Mouse (Mus musculus) fibroblast of lung, adult 2 months (primary cell): ENCODE measurements around the gene Olfr95.
"Not testable (repeated sequence)": the region's sequence is repeated elsewhere in the genome, so short reads cannot be mapped to it uniquely, and the experiment has no call there.

Experiments used
- DNase-seq: peaks from one replicate; pipeline ENCODE4 v3.0.0-alpha.2; 2011; ENCODE audit warnings: low read depth

The Olfr95 gene

GRCm38 (mm10) chr17:37213018-37213417, at the start of gene Olfr95:
Gene Olfr95 (minus strand): TSS chr17:37213118.
- no peak for DNase-seq

- no peak for DNase-seq
Measured at GRCm38 (mm10) chr17:37250544-37250943, 37.6 kb upstream of the Olfr95 start.

- no peak for DNase-seq
Measured at GRCm38 (mm10) chr17:37249460-37249859, 36.5 kb upstream of the Olfr95 start.

GRCm38 (mm10) chr17:37246715-37247114, 33.8 kb upstream of the Olfr95 start:
- DNase-seq = peak; percentile 27

DNA sequence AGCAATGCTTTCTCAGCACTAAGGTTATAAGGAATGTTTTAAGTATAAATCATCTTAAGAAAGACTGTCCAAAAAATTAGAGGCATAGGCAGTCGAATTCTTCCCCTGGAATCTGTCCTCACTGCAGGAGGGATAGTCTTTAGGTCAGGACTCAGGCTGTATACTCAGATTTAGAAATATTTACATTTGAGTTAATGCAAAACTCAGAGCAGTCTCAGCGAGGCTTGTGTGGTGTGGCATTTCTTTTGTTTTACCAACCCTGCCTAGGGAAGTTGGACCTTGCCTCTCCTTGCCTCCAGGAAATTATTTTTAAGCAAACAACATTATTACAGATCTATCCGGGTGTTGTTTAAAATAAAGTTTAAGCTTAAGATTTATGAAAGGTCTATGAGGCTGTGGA, 29.3 kb upstream of the Olfr95 start:
- DNase-seq = no peak

DNA sequence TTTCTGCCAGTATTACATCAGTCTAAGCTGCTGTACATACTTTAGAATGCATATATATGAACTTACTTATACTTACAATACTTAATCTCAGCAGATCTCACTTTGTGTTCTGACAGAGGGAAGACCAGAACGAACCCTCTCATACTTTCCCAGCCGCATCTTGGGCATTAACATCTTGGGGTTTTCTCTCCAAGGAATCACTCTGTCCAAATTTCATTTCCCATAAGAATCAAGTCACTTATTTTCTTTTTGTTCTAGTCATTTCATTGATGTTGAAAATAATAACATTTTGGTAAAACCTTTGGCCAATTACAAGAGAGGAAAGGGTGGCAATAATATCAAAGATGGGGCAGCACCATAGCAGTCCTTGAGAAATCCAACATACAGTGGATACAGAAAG, 24.3 kb upstream of the Olfr95 start, which contains the start of gene Olfr97:
TSS of gene Olfr97 (minus strand) at position 101 of the 400 bp plus-strand sequence.
- DNase-seq = not testable (repeated sequence)

GRCm38 (mm10) chr17:37221879-37222278, 9.0 kb upstream of the Olfr95 start:
- no peak for DNase-seq

- no peak for DNase-seq
Measured at GRCm38 (mm10) chr17:37219846-37220245, 6.9 kb upstream of the Olfr95 start, which contains the start of gene Olfr96. Gene Olfr96 (plus strand): TSS chr17:37220146.

DNA sequence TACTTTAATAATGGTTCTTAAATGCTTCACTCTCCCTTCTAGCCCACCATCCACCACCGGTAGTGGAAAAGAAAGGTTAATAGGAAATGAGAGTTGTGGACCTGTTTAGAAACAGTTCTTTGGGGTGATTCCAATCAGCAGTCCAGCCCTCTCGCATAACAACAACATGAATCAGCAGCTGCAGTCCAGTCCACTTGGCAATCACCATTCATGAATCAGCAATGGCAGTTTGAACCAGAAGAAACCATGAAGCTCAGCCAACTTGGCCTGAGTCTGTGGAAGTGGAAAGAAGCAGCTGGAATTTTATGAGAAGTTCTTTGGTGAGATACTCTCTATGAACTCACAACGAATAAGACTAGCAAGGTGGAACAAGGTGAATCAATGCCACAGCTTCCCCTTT, 5.6 kb upstream of the Olfr95 start:
- DNase-seq = peak; percentile 69

DNA sequence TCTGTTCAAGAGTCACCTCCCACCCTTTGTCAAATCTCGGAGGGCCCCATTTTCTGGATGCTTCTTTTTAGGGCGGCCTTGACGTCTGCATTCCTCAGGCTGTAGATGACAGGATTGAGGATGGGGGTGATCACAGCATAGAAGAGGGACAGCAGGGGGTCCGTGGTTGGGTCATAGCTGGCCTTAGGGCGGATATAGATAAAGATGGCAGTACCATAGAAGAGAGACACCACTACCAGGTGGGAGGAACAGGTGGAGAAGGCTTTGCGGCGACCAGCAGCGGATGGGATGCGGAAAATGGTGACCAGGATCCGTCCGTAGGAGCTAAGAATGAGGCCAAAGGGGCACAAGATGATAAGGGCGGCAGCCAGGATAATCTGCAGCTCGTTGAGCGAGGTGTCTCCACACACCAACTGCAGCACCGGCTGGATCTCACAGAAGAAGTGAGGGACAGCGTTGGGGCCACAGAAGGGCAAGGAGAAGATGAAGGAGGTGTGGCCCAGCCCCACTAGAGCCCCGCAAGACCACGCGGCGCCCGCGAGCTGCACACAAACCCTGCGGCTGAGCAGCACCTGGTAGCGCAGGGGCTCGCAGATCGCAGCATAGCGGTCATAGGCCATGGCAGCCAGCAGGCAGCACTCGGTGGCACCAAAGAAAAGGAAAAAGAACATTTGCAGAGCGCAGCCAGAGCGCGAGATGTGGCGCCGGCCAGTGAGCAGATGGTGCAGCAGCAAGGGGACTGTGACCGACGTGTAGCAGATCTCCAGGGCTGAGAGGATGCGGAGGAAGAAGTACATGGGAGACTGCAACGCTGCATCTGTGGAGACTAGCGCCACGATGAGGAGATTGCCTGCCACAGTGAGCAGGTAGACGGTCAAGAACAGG, 1.8 kb downstream of the Olfr95 start:
- no peak for DNase-seq

DNA sequence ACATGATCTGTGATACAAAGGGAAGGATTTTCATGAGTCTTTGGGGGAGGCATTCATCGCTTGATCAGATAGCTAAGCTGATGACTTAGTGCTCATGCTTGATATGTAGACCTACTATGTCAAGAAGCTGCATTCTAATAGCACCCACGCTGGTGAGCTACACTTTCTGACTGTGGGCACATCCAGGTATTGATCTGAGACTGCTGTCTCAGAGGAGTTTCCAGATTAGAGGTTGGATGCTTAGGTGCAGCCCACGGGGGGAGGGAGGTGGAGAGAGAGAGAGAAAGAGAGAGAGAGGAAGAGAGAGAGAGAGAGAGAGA, 9.0 kb downstream of the Olfr95 start:
- DNase-seq = no peak

GRCm38 (mm10) chr17:37203206-37203916, 9.6 kb downstream of the Olfr95 start:
- peak; percentile 42 for DNase-seq

GRCm38 (mm10) chr17:37200894-37201293, 12.0 kb downstream of the Olfr95 start, which contains the start of gene Olfr94:
Gene Olfr94 (minus strand): TSS chr17:37200994.
- no peak for DNase-seq

GRCm38 (mm10) chr17:37196845-37197724, 15.8 kb downstream of the Olfr95 start:
- DNase-seq = no peak

- peak; percentile 44 for DNase-seq
Measured at GRCm38 (mm10) chr17:37194782-37195181, 18.1 kb downstream of the Olfr95 start.

DNA sequence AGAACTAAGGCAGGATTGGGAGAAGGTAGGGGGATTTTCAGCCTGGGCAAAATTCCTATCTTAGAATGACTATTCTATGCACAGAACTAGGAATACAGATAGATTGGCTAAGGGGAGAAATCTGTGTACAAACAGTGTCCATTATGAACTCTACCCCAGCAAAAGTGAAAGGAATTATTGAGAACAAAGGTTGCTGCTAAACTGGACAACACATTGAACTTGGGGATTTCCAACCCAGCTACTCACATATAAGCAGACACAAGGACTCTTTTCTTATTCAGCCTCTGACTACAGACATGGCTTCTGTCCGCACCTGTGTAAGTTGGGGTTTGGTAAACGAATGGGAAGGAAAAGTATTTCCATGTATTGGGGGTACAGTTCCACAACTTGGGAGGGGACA, 19.3 kb downstream of the Olfr95 start, which contains the start of gene Ubd:
TSS of gene Ubd (plus strand) at position 237 of the 400 bp plus-strand sequence.
- no peak for DNase-seq

DNA sequence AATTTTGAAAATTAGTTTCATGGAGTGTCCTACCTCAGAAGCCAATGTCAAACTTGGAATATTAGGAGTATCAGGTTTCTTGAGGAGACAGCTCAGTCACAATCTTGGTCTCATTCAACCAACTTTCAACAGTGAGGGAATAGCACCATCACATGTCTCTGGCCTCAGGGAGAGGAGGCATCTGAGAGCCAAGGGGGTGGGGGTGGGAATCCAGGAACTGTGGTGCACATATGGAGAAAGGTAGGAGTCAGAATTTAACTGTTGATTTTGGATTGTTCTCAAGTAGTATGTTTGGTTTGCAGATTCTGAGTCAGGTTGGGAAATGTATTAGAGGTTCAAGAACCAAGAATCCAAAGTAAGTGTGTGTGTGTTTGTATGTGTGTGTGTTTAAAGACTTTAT, 19.9 kb downstream of the Olfr95 start:
- no peak for DNase-seq

- no peak for DNase-seq
Measured at GRCm38 (mm10) chr17:37190711-37191110, 22.2 kb downstream of the Olfr95 start.

DNA sequence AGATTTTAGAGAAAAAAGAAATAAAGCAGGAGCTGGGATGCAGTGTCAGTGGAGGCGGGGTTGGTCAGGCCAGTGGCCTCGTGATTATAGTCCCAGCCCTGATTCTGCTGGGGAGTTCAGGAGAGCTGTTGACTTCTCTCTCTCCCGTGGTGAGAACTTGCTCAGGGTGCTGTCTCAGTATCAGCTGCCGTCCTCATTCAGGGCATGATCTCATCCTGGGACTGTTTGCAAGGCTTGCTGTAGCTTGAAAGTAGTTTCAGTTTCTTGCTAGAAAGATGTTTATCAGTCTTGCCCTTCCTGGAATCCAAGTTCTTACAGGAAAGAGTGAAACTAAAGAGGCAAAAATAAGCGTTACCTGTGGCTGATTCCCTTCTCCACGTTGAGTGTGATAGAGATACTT, 27.4 kb downstream of the Olfr95 start:
- no peak for DNase-seq

DNA sequence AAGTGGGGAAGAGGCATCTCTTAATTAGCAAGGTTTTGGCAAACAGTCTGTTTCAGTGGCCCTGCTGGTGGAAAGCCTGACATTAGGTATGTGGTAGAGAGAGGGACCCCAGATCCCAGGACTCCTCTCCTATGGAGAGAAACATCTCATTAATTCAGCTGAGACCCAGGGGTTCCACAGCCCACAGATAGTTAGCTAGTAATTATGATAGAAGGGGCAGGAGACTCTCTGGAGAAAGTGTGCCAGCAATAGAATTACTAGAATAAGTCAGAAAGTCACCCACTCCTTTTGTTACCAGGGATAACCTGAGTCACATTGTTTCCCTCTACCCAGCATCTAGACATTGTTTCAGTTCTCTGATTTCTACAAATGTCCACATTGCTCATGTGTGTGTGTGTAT, 51.5 kb downstream of the Olfr95 start, which contains the start of gene Olfr93:
TSS of gene Olfr93 (minus strand) at position 101 of the 400 bp plus-strand sequence.
- DNase-seq = no peak
